Mouse (Mus musculus): ENCODE measurements around the gene Col25a1.

- TF ChIP-seq POLR2A (IDR thresholded peaks at IDR 0.05; ENCODE audit: insufficient read depth, low read depth, low read length) (no peak), CTCF (IDR thresholded peaks at IDR 0.05; ENCODE audit: insufficient read depth, low read depth, low read length) (no peak)
Measured at GRCm38 (mm10) chr3:130103486-130103885, 27.8 kb upstream of the Col25a1 start.

Data from olfactory bulb, adult 2 months (tissue).